Mouse (Mus musculus): Measurements from ENCODE around the gene Olfml2a. TPM values are rescaled to one million over a fixed set of nuclear protein-coding genes. Genes with fewer than 3 reads are reported as not detected.

The Olfml2a gene
- polyA plus RNA-seq, 1 experiment from 2014 or later, result 3.1 TPM

DNA sequence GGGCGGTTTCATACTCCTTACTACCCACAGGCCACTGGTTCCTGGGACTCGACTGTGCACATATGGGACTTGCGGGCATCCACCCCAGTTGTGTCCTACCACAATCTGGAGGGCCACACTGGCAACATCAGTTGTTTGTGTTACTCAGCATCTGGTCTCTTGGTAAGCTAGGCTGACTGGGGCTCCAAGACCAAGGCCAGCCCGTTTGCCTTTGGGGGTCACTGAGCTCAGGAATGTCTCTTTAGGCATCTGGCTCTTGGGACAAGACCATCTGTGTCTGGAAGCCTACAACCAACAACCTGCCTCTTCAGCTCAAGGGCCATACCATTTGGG is 68.8 kb downstream of the Olfml2a start:
- H3K27me3 ChIP-seq (ENCODE audit: control insufficient read depth, insufficient read depth, low read length), result no peaks in the 10 kb centered on the region
- H3K36me3 ChIP-seq (ENCODE audit: control insufficient read depth, insufficient read depth, low read length), result peaks cover 23% of the 10 kb centered on the region
- H3K4me3 ChIP-seq (ENCODE audit: low read depth, low read length), result no peak overlapping the region
- DNase-seq (ENCODE audit: low spot score) (no peak), ATAC-seq (ENCODE audit: insufficient read depth, low FRiP score, low TSS enrichment) (no peak)
- 83% methylated on average over 4 of the region's 4 CpGs for WGBS
- H3K9me3 ChIP-seq (ENCODE audit: control insufficient read depth, low read length), result no peaks in the 10 kb centered on the region
- no peak overlapping the region for H3K4me2 ChIP-seq (ENCODE audit: low read depth)
- no peak overlapping the region for H3K9ac ChIP-seq (ENCODE audit: low read length)
- no peak overlapping the region for H3K27ac ChIP-seq (ENCODE audit: low read depth, low read length)
- H3K4me1 ChIP-seq (ENCODE audit: control insufficient read depth, insufficient read depth, low read length), result peaks cover 16% of the 10 kb centered on the region

DNA sequence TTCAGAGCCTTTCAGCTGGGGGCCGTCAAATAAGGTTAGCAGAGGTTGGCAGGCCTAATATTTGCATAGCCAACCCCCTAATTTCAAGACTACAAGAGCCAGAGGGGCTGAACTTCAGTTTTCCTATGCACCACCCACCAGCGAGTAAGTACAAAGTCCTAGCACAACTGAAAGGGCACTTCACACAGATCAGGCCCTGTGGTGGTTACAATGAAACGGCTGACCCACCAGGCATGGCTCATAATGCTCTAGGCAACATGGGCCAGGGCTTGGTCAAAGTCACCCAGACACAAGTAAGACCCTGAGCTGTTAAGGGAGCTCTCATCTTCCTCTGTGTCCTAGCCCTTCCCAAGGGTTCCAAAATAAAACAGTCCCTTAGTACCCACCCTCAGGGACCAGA is 70.1 kb downstream of the Olfml2a start:
- H3K36me3 ChIP-seq (ENCODE audit: control insufficient read depth, insufficient read depth, low read length), result peaks cover 23% of the 10 kb centered on the region
- DNase-seq (ENCODE audit: low spot score), result no peak
- no peaks in the 10 kb centered on the region for H3K9me3 ChIP-seq (ENCODE audit: control insufficient read depth, low read length)
- ATAC-seq (ENCODE audit: insufficient read depth, low FRiP score, low TSS enrichment), result no peak
- peaks cover 16% of the 10 kb centered on the region for H3K4me1 ChIP-seq (ENCODE audit: control insufficient read depth, insufficient read depth, low read length)
- H3K4me2 ChIP-seq (ENCODE audit: low read depth), result no peak overlapping the region
- WGBS, result 81% methylated on average over 3 of the region's 3 CpGs
- H3K27ac ChIP-seq (ENCODE audit: low read depth, low read length), result no peak overlapping the region
- H3K27me3 ChIP-seq (ENCODE audit: control insufficient read depth, insufficient read depth, low read length), result no peaks in the 10 kb centered on the region
- H3K9ac ChIP-seq (ENCODE audit: low read length), result no peak overlapping the region
- H3K4me3 ChIP-seq (ENCODE audit: low read depth, low read length), result no peak overlapping the region

DNA sequence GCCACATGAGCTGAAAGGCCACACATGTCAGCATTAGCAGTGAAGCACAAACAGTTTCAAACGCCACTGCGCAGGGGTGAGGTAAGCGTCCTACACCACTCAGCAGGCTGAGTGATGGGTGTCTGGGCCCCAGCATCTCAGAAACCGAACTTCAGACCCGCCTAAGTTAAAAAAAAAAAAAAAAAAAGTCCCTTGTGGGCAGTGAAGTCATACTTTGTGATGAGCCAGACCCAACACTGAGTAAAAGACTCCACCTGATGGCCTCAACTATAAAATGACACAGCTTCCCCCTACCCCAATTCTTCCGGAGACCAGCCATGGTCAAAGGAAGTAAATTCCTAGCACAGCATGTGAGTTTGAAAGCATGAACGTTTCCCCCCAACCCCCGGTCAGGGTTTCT is 71.3 kb downstream of the Olfml2a start:
- ATAC-seq (ENCODE audit: insufficient read depth, low FRiP score, low TSS enrichment) (no peak), DNase-seq (ENCODE audit: low spot score) (no peak)
- Histone ChIP-seq H3K27me3 (ENCODE audit: control insufficient read depth, insufficient read depth, low read length) (no peaks in the 10 kb centered on the region), H3K9ac (ENCODE audit: low read length) (no peak overlapping the region), H3K36me3 (ENCODE audit: control insufficient read depth, insufficient read depth, low read length) (peaks cover 23% of the 10 kb centered on the region), H3K9me3 (ENCODE audit: control insufficient read depth, low read length) (no peaks in the 10 kb centered on the region), H3K4me2 (ENCODE audit: low read depth) (peak overlapping the region; percentile 94), H3K27ac (ENCODE audit: low read depth, low read length) (no peak overlapping the region), H3K4me3 (ENCODE audit: low read depth, low read length) (peak overlapping the region; percentile 77; the same call in 1 of the 2 replicates), H3K4me1 (ENCODE audit: control insufficient read depth, insufficient read depth, low read length) (peaks cover 16% of the 10 kb centered on the region)
- WGBS, result 62% methylated on average over 8 of the region's 8 CpGs

DNA sequence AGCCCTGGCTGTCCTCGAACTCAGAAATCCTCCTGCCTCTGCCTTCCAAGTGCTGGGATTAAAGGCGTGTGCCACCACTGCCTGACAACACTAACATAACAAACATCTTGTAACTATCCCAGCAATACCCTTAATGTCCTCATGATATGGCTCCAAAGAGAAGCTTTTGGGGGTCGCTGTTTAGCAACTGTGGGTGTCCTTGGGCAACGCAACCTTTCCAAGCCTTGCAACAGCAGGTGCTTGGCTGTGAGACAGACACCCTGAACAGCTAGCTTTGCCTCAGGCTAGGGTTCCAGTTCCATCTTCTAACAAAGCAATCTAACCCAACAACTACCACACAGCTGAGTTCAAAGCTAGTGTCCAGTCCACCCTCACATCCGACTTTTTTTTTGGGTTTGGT is 71.7 kb downstream of the Olfml2a start:
- no peak overlapping the region for H3K27ac ChIP-seq (ENCODE audit: low read depth, low read length)
- no peaks in the 10 kb centered on the region for H3K9me3 ChIP-seq (ENCODE audit: control insufficient read depth, low read length)
- ATAC-seq (ENCODE audit: insufficient read depth, low FRiP score, low TSS enrichment), result no peak
- no peaks in the 10 kb centered on the region for H3K27me3 ChIP-seq (ENCODE audit: control insufficient read depth, insufficient read depth, low read length)
- peaks cover 16% of the 10 kb centered on the region for H3K4me1 ChIP-seq (ENCODE audit: control insufficient read depth, insufficient read depth, low read length)
- H3K9ac ChIP-seq (ENCODE audit: low read length), result peak overlapping the region; percentile 86
- H3K4me2 ChIP-seq (ENCODE audit: low read depth), result peak overlapping the region; percentile 94
- WGBS, result 73% methylated on average over 5 of the region's 5 CpGs
- H3K36me3 ChIP-seq (ENCODE audit: control insufficient read depth, insufficient read depth, low read length), result peaks cover 23% of the 10 kb centered on the region
- H3K4me3 ChIP-seq (ENCODE audit: low read depth, low read length), result peak overlapping the region; percentile 77
- DNase-seq (ENCODE audit: low spot score), result no peak

DNA sequence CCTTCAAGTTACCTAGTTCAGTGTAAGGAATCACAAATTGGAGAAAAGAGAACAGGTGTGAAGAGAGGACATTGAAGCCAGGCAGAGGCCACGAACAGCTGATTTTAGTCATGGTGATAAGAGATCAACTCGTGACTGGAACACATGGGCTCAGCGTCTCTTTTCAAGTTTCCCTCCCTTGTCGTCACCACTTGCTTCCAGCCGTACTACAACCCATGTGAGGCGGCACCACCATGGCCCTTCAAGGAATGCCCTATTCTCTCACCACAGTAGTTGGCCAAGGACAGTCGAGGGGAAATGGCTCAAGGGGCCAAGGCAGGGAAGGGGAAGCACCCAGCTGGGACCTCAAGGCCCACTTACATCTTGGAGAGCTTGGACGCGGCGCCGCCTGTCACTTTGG is 72.6 kb downstream of the Olfml2a start:
- Histone ChIP-seq H3K9me3 (ENCODE audit: control insufficient read depth, low read length) (no peaks in the 10 kb centered on the region), H3K9ac (ENCODE audit: low read length) (peak overlapping the region; percentile 86), H3K27me3 (ENCODE audit: control insufficient read depth, insufficient read depth, low read length) (no peaks in the 10 kb centered on the region), H3K4me1 (ENCODE audit: control insufficient read depth, insufficient read depth, low read length) (peaks cover 25% of the 10 kb centered on the region), H3K36me3 (ENCODE audit: control insufficient read depth, insufficient read depth, low read length) (peaks cover 23% of the 10 kb centered on the region), H3K4me2 (ENCODE audit: low read depth) (peak overlapping the region; percentile 94), H3K27ac (ENCODE audit: low read depth, low read length) (peak overlapping the region; percentile 81; the same call in 1 of the 2 replicates), H3K4me3 (ENCODE audit: low read depth, low read length) (peak overlapping the region; percentile 77)
- no peak; the same call in 1 of the 2 replicates for ATAC-seq (ENCODE audit: insufficient read depth, low FRiP score, low TSS enrichment)
- peak; percentile 37 for DNase-seq (ENCODE audit: low spot score)
- WGBS, result 1% methylated on average over 11 of the region's 11 CpGs

DNA sequence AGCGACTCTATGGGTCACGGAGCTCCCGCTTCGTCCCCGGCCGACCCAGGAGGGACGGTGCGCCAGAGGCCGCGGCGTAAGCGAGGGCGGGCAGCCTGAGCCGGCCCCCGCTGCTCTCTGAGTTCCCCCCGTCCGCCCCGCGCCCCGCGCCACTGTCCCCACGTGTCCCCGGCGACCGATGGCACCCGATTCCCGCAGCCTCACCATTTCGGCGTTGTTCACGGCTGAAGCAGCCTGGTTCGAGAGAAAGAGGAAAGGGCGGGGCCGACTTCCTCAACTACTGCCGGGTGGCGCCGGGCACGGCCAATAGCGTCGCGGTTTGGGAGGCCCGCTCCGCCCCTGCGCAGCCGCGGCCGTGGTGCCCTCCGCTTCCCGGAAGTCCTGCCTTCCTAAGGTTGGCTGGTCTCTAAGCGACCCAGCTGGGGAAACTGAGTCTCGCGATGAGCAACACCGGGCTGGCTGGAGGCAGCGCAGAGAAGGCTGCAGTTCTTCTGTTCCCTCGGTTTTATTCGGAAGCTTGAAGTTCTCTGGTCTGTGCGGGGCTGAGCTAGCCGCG is 73.2 kb downstream of the Olfml2a start, which contains the start of gene Arpc5l:
Arpc5l (plus strand) TSS at position 469 of the 556 bp plus-strand sequence.
- H3K9ac ChIP-seq (ENCODE audit: low read length), result peak within 1 kb of the TSS; percentile 86
- no peaks in the 10 kb centered on the region for H3K27me3 ChIP-seq (ENCODE audit: control insufficient read depth, insufficient read depth, low read length)
- peaks cover 26% of the 10 kb centered on the region for H3K4me1 ChIP-seq (ENCODE audit: control insufficient read depth, insufficient read depth, low read length)
- under 1% methylated on average over 58 of the region's 58 CpGs for WGBS
- DNase-seq (ENCODE audit: low spot score) (peak; percentile 93), ATAC-seq (ENCODE audit: insufficient read depth, low FRiP score, low TSS enrichment) (peak; percentile 85)
- H3K4me2 ChIP-seq (ENCODE audit: low read depth), result peak within 1 kb of the TSS; percentile 94
- H3K27ac ChIP-seq (ENCODE audit: low read depth, low read length), result peak within 1 kb of the TSS; percentile 81; the same call in 1 of the 2 replicates
- peak within 1 kb of the TSS; percentile 77 for H3K4me3 ChIP-seq (ENCODE audit: low read depth, low read length)
- no peaks in the 10 kb centered on the region for H3K9me3 ChIP-seq (ENCODE audit: control insufficient read depth, low read length)
- H3K36me3 ChIP-seq (ENCODE audit: control insufficient read depth, insufficient read depth, low read length), result peaks cover 23% of the 10 kb centered on the region

DNA sequence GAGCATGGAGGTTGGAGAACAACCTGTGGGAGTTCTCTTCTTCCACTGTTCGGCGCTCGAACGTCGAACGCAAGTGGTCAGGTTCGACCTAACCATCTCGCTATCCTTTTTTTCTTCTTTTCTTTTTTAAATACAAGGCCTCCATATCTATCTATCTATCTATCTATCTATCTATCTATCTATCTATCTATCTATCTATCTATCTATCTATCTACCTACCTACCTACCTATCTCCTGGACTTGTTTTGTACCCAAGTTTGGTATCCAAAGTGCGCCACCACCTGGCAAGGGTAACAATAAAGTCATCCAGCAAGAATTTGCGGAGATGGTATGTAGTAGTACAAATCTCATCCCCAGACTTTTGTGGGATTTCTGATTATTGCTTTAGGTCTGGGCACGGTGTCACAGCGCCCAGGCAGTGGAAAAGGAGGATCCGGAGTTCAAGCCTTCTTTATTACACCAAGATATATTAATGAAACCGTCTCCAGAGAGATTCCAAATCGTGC is 73.8 kb downstream of the Olfml2a start, which contains the start of gene Rpl35:
Rpl35 (minus strand) TSS at position 51 of the 506 bp plus-strand sequence.
- Histone ChIP-seq H3K9ac (ENCODE audit: low read length) (peak within 1 kb of the TSS; percentile 86), H3K4me2 (ENCODE audit: low read depth) (peak within 1 kb of the TSS; percentile 94), H3K36me3 (ENCODE audit: control insufficient read depth, insufficient read depth, low read length) (peaks cover 17% of the 10 kb centered on the region), H3K4me1 (ENCODE audit: control insufficient read depth, insufficient read depth, low read length) (peaks cover 26% of the 10 kb centered on the region), H3K27me3 (ENCODE audit: control insufficient read depth, insufficient read depth, low read length) (no peaks in the 10 kb centered on the region), H3K4me3 (ENCODE audit: low read depth, low read length) (peak within 1 kb of the TSS; percentile 77), H3K9me3 (ENCODE audit: control insufficient read depth, low read length) (no peaks in the 10 kb centered on the region), H3K27ac (ENCODE audit: low read depth, low read length) (peak within 1 kb of the TSS; percentile 81; the same call in 1 of the 2 replicates)
- DNase-seq (ENCODE audit: low spot score) (peak; percentile 43), ATAC-seq (ENCODE audit: insufficient read depth, low FRiP score, low TSS enrichment) (no peak)
- WGBS, result 15% methylated on average over 15 of the region's 15 CpGs

DNA sequence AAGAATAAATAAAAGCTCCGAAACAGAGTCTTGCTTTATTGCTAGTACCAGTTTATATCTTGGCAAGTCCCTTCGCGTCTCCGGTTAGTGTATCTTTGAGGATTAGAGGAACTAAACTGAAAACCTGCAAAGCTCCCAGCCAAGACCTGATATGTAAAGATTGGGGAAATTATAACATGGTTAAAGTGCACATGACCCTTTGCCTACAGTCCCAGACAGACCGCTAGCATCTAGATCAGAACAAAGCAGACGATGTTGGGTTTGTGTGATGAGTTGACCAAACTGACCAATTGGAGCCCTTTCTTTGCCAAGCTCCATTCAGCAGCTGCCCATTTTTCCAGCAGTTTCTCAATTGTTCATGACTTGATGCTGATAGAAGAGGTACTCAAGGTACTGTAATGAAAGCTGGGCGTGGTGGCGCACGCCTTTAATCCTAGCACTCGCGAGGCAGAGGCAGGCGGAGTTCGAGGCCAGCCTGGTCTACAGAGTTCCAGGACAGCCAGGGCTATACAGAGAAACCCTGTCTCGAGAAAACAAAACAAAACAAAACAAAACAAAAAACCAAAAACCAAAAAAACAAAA is 74.5 kb downstream of the Olfml2a start:
- ATAC-seq (ENCODE audit: insufficient read depth, low FRiP score, low TSS enrichment), result no peak
- no peaks in the 10 kb centered on the region for H3K9me3 ChIP-seq (ENCODE audit: control insufficient read depth, low read length)

DNA sequence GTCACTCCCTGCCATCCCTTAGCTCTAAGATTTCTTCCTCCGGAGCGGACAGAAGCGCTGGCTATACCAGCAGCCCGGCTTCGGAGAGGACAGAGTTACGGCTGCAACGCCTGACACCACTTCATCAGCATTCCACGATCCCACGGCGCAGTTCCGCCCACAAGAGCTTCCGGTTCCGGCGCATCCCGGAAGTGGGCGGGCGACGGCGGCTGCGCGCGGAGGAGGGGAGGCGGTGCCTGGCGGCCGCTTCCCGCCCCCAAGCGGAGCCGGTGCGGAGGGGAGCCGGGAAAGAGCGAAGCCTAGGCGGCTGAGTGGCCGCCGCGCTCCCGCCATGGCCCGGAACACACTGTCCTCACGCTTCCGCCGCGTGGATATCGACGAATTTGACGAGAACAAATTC is 76.1 kb downstream of the Olfml2a start:
- peak overlapping the region; percentile 91 for H3K4me2 ChIP-seq (ENCODE audit: low read depth)
- peak overlapping the region; percentile 90 for H3K27ac ChIP-seq (ENCODE audit: low read depth, low read length)
- peak overlapping the region; percentile 82 for H3K9ac ChIP-seq (ENCODE audit: low read length)
- H3K4me1 ChIP-seq (ENCODE audit: control insufficient read depth, insufficient read depth, low read length), result peaks cover 24% of the 10 kb centered on the region
- H3K36me3 ChIP-seq (ENCODE audit: control insufficient read depth, insufficient read depth, low read length), result peaks cover 5% of the 10 kb centered on the region; the same call in 1 of the 2 replicates
- DNase-seq (ENCODE audit: low spot score), result peak; percentile 95
- no peaks in the 10 kb centered on the region for H3K9me3 ChIP-seq (ENCODE audit: control insufficient read depth, low read length)
- H3K4me3 ChIP-seq (ENCODE audit: low read depth, low read length), result peak overlapping the region; percentile 82
- H3K27me3 ChIP-seq (ENCODE audit: control insufficient read depth, insufficient read depth, low read length), result no peaks in the 10 kb centered on the region
- peak; percentile 87 for ATAC-seq (ENCODE audit: insufficient read depth, low FRiP score, low TSS enrichment)
- WGBS, result under 1% methylated on average over 44 of the region's 44 CpGs

More for the DNA sequence above, 74.5 kb downstream of the Olfml2a start:
- H3K9ac ChIP-seq (ENCODE audit: low read length), result no peak overlapping the region
- H3K36me3 ChIP-seq (ENCODE audit: control insufficient read depth, insufficient read depth, low read length), result peaks cover 11% of the 10 kb centered on the region
- WGBS, result 91% methylated on average over 14 of the region's 14 CpGs
- no peak overlapping the region for H3K4me3 ChIP-seq (ENCODE audit: low read depth, low read length)
- H3K27ac ChIP-seq (ENCODE audit: low read depth, low read length), result no peak overlapping the region
- peak overlapping the region; percentile 94 for H3K4me2 ChIP-seq (ENCODE audit: low read depth)
- no peak for DNase-seq (ENCODE audit: low spot score)
- H3K4me1 ChIP-seq (ENCODE audit: control insufficient read depth, insufficient read depth, low read length), result peaks cover 26% of the 10 kb centered on the region
- no peaks in the 10 kb centered on the region for H3K27me3 ChIP-seq (ENCODE audit: control insufficient read depth, insufficient read depth, low read length)
